Mouse (Mus musculus) gastrocnemius, postnatal 25 days (tissue): ENCODE results near the gene Slc18a2. TPM values are rescaled to one million over a fixed set of nuclear protein-coding genes. Genes with fewer than 3 reads are reported as not detected.

ENCODE experiments used
- DNase-seq: peaks from one replicate; pipeline ENCODE4 v3.0.0; 2022
- long read RNA-seq, 2 experiments: library from polyadenylated mRNA; stranded (forward); transcript quantifications; one replicate each; pipeline ENCODE4 v2.0.0; 2021
- total RNA-seq, 2 experiments: library from RNA; stranded (reverse); gene quantifications; 1 replicate in 1 of 2; 2 replicates in 1 of 2; pipeline ENCODE4 v1.2.3; 2021

Gene Slc18a2
- under 1 TPM; 0.13 to 0.15 TPM for total RNA-seq
- long read RNA-seq, experiment 1, partial matches to known transcripts = 0 of 3 reads
- long read RNA-seq, experiment 1, other reads (novel, unspliced or antisense) = 3 of 3 reads
- long read RNA-seq, experiment 2, partial matches to known transcripts = 0 of 17 reads
- long read RNA-seq, experiment 2, other reads (novel, unspliced or antisense) = 16 of 17 reads

- DNase-seq = no peak
Observed at GRCm38 (mm10) chr19:59260718-59261442, at the start of gene Slc18a2. Gene Slc18a2 (plus strand): TSS chr19:59260896.

GRCm38 (mm10) chr19:59216891-59217290, 43.8 kb upstream of the Slc18a2 start:
- DNase-seq = no peak

GRCm38 (mm10) chr19:59218991-59219390, 41.7 kb upstream of the Slc18a2 start, which contains the start of gene Kcnk18:
Gene Kcnk18 (plus strand): TSS chr19:59219214.
- DNase-seq = no peak

GRCm38 (mm10) chr19:59221131-59221530, 39.6 kb upstream of the Slc18a2 start:
- no peak for DNase-seq

GRCm38 (mm10) chr19:59228376-59228775, 32.3 kb upstream of the Slc18a2 start:
- no peak for DNase-seq

- DNase-seq = no peak
Observed at GRCm38 (mm10) chr19:59232786-59233185, 27.9 kb upstream of the Slc18a2 start.

- DNase-seq = no peak
Observed at GRCm38 (mm10) chr19:59235001-59235400, 25.7 kb upstream of the Slc18a2 start.

GRCm38 (mm10) chr19:59236046-59236445, 24.6 kb upstream of the Slc18a2 start:
- DNase-seq = no peak

- DNase-seq = no peak
Observed at GRCm38 (mm10) chr19:59238630-59239029, 22.1 kb upstream of the Slc18a2 start.

GRCm38 (mm10) chr19:59239124-59239817, 21.4 kb upstream of the Slc18a2 start:
- DNase-seq = peak; percentile 67

GRCm38 (mm10) chr19:59241987-59242386, 18.7 kb upstream of the Slc18a2 start:
- DNase-seq = no peak

GRCm38 (mm10) chr19:59243057-59243456, 17.6 kb upstream of the Slc18a2 start:
- no peak for DNase-seq

- no peak for DNase-seq
Observed at GRCm38 (mm10) chr19:59248144-59248543, 12.6 kb upstream of the Slc18a2 start.

GRCm38 (mm10) chr19:59248553-59249286, 12.0 kb upstream of the Slc18a2 start:
- DNase-seq = no peak

GRCm38 (mm10) chr19:59252651-59253050, 8.0 kb upstream of the Slc18a2 start:
- DNase-seq = no peak

- DNase-seq = no peak
Observed at GRCm38 (mm10) chr19:59259633-59260032, 1.1 kb upstream of the Slc18a2 start.

GRCm38 (mm10) chr19:59261604-59262003, 908 bp downstream of the Slc18a2 start:
- no peak for DNase-seq

GRCm38 (mm10) chr19:59263171-59263570, 2.5 kb downstream of the Slc18a2 start:
- DNase-seq = no peak

GRCm38 (mm10) chr19:59264838-59265532, 4.3 kb downstream of the Slc18a2 start:
- no peak for DNase-seq

- DNase-seq = no peak
Observed at GRCm38 (mm10) chr19:59265907-59266306, 5.2 kb downstream of the Slc18a2 start.

- DNase-seq = no peak
Observed at GRCm38 (mm10) chr19:59267417-59267963, 6.8 kb downstream of the Slc18a2 start.

GRCm38 (mm10) chr19:59273190-59273589, 12.5 kb downstream of the Slc18a2 start:
- no peak for DNase-seq
